Mouse (Mus musculus): ENCODE measurements at regions not wholly inside any gene's neighbourhood (a gene's known extent, or its start where the extent isn't known, plus 50 kb on each side); places are given as distances from the start of the nearest gene placed in this dataset.

DNA sequence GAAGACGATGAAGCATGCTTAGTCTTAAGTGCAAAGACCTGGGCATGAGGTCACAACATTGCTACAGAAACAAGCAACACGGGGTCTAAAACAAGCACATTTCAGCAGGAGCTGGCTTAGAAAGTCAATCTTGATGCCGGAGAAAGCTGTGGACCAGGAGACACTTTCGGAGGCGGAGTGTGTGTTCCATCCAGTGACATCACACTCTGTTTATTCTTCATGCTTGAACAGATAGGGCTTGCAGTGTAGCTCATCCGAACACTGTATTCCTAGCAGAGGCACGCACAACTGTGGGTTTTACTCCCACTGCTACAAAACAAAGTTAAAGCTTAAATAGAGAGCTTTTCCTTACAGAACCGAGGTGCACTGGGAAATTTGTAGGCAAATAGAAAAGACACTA is 66.3 kb upstream of the Btg3 start:
- TF ChIP-seq POLR2A (IDR thresholded peaks at IDR 0.05; ENCODE audit: low read depth, low read length) (no peak), CTCF (IDR thresholded peaks at IDR 0.05; ENCODE audit: borderline replicate concordance, insufficient read depth, low read length) (no peak)
